Mouse (Mus musculus): ENCODE measurements at regions not wholly inside any gene's neighbourhood (a gene's known extent, or its start where the extent isn't known, plus 50 kb on each side); places are given as distances from the start of the nearest gene placed in this dataset.

DNA sequence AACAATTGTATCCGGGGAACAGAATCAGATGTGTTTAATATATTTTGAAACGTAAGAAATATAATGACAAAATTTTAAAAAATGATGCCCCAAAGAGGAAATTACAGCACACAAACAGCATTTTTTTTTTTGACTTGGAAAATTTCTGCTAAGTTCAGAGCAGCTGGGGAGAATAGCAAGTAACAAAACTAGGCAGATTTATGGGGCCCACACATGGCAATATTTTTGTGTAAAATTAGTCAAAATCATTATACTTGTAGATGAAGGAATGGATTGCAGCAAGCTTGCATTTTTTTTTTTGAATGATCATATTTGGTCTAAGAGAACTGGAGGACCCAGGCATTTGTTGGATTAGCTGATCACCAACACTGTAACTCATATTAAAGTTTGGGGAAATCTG is 189.4 kb downstream of the Map2k6 start:
- CTCF ChIA-PET, result no interaction called here

DNA sequence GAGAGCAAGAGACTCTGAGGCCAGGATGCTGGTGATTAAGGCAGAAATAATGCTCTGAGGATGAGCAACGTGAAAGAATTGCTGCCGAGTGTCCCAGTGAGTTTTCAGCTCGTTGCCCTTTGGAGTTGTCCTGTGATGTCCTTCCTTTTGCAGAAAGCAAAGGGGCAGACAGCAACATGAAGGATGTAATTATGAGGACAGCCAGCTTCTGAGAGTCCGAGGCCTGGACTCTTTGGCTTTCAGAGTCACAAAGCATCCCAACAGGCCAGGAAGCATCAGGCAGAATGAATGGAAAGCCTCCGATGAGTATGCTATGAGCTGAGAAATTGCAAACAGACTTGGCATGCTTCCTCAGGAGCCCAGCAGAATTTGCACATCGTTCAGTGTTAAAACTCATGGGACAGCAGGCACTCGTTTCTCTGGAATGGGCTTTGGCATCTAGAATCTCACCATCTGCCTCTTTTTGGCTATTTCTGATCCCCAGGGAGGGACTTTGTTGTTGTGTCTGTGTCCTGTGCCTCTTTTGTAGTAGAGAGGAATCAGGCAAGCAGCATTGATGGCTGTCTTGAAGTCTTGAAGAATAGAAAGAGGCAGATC is 196.4 kb downstream of the Map2k6 start:
- CTCF ChIA-PET, result no interaction called here

DNA sequence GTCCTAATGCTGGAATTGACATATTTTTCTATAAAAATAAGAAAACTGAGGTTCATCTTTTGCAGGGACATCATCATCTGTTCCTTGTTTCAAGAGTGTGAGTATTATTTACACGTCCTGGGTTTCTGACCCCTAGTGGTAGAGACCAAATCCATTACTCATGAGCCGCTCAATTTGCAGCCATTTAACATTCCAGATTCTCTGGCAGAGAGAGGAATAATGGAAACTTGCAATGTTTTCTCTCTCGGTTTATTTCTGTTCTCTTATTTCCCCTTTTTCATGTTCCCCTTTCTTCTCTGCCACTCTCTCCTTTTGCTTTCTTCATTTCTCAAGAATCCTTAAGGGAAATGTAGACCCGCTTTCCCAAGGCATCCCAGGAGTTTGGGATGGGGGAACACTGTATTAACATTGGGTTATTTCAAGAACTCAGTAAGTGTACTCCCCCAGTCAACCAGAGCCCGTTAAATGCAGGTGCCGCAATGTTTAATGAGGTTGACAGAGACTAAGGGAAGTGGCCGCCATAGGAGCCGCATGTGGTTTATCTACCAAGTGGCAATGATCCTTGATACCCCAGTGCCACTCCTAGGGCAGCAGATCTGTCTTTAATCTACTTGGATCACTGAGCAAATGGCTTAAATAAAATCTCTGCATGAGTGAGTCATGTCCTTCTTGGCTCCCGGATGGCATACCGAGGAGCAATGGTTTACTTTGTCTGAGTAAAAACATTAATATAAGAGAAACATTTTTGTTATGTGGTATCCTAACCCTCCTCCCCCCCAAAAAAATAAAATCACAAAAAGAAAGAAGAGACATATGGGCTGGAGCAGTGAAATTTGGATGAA is 206.3 kb downstream of the Map2k6 start:
- CTCF ChIA-PET, result no interaction called here

DNA sequence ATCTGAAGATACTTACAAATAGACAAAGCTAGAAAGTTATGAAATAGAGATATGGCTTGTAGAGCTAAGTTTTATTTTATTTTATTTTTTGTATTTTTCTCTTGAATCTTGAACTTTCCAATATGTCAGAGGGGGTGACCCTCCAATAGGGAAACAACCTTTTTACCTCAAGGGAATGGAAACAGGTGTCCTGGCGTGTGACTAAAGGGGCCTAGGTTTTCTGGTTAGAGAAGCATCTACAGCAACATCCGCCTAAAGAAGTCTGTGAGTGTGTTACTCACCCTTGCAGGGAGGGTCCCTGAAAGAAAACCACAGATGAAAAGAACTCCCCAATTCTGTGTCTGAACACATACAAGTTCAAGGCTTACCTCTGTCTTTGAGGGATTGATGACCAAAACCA is 210.4 kb downstream of the Map2k6 start:
- CTCF ChIA-PET, result no interaction called here

DNA sequence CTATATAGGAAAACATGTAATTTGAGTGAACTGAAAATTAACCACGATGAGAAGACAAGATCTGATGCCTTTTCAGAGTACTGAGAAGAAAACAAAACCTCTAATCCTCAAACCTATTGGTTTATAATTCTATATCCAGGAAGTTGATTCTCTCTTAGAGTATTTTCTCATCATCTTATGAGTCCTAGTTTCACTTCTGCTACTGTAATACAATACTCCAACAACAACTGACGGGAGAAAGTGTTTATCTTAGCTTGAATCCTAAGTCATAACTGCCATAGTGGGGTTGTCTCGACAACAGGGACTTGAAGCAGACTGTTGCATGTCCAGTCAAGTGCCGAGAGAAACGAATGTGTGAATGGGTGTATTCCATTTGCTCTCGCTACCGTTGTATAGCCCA is 211.9 kb downstream of the Map2k6 start:
- CTCF ChIA-PET, result no interaction called here

DNA sequence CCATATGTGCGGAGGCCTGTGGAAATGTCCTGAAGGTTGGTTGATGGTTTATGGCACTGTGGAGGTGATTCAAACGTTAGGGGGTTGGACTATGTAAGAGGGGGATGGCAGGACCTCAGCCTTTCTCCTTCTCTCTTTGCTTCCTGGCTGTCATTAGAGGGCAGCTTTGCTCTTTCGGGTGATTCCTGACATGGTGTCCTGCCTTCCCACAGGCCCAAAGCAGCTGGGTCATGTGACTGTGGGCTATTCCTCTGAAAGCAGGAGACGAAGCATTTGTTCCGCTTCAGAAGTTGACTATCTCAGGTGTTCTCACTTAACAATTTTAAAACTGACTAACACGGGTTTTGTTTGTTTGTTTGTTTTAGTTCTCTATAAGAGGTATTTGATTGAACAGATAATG is 233.1 kb downstream of the Map2k6 start:
- CTCF ChIA-PET, result no interaction called here

DNA sequence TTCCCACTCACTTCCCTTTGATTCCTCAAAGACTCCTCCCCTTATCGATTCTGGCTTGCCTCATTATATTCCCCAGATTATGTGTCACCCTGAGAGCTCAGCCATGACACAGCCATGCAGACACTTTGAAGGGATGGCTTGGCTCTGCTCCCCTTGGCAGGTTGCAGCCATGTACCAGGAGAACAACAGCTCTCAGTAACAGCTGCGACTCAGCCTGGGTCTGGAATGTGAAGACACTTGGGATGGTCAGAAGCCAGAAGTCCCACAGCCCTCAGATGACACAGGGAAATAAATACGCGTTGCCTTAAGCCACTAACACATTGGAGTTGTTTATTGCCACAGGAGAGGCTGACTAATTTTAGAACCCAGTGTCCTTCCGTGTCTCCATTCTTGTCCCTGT is 234.4 kb downstream of the Map2k6 start:
- CTCF ChIA-PET, result no interaction called here

DNA sequence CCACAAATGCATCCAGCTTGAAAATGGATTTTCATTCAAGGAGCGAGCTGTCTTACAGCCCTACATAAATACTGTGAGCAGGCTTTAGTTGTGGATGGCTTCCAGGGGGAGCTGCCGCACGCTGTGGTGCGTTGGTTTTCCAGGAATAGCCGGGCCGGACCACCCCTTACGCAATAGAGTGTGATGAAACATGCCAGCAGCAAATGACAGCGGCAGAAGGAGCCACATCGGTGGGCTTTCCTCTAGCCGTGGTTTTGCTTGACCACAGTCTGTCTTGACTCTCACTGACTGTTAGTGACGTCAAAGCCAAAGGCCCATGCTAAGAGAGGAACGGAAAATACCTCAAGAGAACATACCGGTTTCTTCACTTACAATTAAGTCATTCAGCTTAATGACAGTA is 243.6 kb downstream of the Map2k6 start:
- CTCF ChIA-PET, result no interaction called here

DNA sequence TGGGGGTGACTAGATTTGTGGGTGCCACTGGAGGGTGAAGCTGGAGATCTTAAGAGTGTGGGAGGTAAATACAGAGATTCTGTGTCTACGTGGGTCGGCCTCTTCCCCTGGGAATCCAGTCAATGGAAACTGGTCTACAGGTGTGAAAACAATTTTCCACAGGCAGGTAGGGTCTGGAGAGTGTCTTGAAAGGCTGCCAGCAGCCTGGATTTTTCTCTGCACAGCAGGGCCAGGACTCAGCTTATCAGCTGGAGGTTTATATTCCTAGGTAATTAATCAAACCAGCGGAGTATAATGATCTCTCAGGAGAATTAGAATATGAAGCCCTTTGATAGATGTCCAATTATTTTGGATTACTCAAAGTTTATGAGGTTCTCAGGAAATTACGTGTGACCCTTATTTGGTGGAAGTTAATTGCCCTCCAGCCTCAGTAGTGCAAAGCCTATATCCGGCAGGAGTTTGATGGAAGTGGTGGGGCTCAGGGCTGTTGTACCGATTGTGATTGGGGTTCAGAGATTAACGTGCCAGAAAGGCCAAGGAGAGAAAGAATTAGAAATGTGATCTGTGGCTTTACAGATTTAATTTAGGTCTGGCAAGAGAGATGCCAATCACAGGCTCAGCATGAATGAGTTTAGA is 250.8 kb downstream of the Map2k6 start:
- CTCF ChIA-PET, result no interaction called here

DNA sequence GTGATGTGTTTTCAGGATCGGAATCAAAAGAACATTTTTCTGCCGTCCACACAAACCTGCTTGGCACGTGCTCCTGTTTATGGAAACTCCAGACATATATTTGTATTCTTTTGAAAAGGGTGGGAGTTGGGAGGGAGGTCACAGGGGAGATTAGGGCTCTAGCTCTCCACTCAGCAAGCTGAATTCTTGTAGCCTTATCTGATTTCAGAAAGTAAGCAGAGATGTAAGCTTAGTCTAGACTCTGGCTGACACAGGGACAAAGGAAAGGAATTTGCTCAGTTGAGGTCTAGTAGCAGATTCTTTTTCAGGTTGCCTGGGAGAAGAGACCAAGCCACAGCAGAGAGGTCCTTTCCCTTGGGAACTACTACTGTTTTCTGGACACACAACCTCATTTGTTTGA is 253.1 kb downstream of the Map2k6 start:
- CTCF ChIA-PET, result no interaction called here

DNA sequence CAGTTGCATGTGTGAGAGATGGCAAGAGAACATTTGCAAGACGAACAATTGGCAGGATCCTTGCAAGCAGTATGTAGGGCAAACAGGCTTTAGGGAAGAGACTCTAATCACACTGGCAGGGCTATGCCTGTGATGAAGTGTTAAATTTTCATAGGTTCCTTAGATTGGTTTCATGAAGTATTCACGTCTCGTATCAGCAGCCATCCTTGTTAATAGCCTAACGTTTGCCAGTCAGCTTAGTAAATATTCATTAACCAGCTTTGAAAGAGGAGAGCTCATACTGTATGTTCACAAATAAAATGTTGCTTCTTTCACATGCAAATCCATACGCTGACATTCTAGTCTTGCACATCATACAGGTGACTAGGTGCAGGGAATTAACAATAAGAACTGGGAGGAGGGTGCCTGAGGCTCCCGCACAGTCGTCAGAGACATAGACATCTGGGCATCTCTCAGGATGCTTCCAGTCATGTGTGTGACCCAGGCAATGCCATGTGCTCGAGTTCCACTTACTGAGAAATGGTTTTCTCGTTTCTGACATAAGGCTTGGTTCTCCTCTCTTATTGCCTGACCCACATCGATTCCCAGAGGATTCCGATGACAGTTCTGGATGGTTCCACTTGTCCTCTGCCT is 257.7 kb downstream of the Map2k6 start:
- CTCF ChIA-PET, result no interaction called here

DNA sequence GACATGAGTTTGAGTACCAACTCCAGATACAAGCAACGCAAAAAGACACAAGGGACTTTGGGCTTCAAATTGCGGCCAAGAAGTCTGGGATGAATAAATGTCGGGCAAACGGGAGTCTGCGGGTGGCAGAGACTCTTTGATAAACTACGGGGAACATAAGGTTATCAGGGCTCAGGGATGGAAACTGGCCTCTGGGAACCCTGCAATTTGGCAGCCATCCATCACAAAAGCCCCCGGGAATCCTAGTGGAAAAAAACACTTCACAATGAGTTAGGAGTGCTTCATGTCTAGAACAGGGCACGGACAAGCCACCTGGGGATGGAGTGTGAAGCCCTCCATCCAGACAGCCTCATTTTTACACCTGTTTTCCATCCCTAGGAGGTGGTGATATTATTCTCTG is 258.9 kb downstream of the Map2k6 start:
- CTCF ChIA-PET, result no interaction called here

DNA sequence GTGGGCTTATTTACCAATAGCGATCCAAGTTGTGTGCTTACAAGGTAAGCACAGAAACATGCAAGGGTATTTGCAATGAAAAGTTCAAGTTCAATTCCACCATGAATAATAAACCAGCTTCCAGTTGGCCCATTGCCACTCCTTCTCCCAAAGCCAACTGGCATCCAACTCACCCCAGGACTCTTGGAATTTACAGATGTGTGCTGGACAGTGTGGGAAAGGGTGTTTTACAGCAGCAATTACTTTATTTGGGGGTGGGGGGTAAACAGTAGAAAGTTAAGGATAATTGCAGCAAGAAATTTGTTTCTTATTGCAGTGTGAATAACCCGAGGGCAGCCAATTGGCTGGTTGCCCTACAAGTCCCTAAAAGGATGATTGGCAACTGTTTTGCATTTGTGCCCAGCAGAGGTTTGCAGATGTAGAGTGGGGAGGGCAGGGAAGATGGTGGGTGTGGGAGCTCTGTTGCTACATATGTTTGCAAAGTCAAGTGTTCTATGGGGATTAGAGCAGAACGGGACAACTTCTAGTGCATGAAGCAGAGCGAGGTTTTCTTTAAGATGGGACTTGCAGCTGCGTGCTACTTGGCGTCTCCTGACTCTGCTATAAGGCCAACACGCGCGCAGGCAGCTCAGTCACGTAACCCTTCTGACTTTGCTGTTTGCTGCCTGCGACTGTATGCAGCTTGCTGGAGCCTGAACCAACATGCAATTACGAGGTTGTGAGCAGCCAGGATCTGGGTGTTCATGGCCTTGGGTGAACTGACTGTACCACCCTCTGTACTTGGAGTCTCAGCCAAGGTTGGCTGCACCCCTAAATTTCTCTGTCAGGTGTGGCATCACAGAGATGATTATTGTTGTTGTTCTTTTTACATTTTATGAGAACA is 271.9 kb downstream of the Map2k6 start:
- CTCF ChIA-PET, result interaction anchor here (0.6 kb wide), 2 partner anchors 200 to 1608 kb away, joined by 4 to 5 read pairs; no protein-coding TSS in a partner anchor

DNA sequence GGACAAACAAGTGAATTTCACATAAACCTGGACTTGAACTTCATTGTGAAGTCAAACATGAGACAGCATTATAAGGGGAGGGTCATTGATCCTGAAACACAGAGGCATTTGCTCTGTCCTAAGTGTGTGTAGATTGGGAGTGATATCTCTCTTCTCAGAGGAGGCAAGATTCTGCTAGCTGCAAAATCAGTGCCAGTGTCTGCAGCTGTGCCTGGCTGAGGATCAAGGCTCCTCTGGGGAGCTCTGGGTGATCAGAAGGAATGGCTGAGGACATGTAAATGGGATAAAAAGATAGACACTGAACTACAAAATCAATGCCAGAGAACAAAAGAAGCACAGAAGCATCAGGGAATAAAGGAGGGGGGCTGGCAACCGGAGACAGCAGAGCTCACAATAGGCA is 274.0 kb downstream of the Map2k6 start:
- CTCF ChIA-PET, result no interaction called here

DNA sequence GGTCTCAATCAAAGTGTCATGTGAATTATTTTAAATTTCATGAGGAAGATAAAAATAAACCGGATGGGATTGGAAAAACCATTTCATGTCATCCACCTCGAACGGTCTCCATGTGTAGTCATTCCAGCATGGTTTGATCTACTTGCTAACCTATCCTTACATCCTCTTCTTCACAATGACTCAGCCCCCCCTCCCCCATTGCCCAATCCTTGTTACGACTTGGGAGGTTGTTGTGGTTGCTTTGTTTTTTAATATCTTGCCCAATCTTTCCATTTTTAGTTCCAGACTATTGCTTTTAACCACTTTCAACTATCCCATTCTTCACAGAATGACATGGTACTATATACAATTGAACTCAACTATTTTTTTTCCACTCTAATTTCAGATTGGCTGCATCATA is 275.0 kb upstream of the Kcnj16 start:
- CTCF ChIA-PET, result no interaction called here

DNA sequence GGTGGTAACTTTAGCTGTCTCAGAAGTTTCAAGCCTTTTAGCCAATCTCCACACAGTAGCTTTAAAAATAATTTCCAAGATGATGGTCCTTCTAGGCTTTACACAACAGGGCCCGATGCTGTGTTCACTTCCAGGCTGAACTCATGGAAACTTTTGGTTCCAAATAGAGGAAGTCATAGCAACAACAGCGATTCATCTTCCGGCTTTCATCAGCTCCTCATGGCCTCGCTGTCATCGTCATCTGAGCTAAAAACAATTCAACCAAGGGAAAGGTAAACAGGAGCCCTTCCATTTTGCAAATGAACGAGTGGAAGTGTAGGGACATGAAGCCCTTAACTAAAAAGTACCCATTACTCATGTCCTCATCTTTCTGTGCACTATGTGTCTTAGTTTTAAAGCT is 270.8 kb upstream of the Kcnj16 start:
- CTCF ChIA-PET, result no interaction called here

DNA sequence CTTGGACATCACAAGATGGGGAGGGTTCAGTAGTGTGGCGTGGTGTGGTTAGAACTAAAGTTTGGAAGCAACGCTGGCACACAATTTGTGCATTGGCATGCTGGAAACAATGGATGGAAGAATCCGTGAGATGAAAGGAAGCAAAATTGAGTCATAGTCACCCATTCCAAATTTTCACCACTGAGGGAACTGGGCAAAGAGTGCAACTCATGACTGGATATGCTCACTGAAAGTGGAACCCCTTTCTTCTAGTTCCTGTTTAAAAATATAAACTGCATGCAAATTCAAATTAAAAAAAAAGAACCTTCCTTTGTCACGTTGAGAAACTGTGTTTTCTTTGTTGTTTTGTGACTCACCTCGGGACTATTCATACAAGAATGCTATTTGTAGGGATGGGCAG is 269.5 kb upstream of the Kcnj16 start:
- CTCF ChIA-PET, result no interaction called here

DNA sequence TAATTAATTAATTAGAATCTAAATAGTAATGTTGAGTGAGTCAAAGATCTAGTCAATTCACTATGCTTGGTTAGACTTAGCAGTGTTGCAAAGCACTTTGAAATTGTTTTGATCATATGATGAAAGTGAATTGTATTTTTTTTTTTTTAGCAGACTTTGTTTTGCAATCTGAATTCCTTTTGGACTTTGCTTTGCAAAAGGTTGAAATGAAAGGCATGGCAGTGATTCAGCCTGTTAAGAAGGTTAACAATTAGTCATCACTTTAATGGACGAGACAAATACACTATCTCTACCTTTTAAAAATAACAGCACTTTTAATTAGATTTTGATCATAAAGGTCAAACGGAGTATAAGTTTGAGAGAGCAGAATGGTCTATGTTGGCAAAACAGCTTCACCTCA is 266.9 kb upstream of the Kcnj16 start:
- CTCF ChIA-PET, result no interaction called here

DNA sequence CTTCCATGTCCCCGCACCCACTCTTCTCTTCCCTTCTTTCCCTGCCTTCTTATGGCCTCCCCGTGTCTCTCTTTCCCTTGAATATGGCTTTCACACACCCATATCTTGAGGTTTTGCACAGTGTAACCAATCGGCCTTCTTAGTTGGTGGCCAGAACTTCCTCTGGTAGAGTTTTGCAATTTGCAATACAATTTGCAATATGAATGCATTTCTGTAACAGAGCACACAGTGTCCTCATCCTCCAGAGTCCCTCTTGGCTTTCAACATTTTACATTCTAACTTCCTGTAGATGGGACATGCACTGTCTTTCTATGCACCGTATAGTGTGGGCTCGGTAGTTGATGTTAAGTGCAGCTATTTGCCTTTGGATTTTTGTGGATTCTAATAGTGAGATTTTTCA is 265.7 kb upstream of the Kcnj16 start:
- CTCF ChIA-PET, result no interaction called here

DNA sequence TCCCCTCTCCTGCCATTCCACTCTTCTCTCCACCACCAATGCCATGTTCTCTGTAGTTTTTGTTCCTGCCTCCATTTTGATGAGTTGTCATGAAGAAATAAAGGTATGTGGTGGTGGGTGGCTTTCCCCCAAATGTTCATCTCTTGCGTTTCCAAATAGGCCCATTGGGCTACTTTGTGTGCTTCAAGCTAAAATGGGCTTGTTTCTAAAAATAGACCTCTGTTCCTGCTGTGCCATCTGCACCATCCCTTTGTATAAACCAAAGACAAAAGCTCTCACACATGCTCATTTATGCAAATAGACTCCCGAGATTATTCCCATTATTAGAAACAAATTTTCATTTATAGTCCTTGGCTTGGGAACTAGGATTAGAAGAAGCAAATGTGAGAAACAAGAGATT is 264.3 kb upstream of the Kcnj16 start:
- CTCF ChIA-PET, result no interaction called here

DNA sequence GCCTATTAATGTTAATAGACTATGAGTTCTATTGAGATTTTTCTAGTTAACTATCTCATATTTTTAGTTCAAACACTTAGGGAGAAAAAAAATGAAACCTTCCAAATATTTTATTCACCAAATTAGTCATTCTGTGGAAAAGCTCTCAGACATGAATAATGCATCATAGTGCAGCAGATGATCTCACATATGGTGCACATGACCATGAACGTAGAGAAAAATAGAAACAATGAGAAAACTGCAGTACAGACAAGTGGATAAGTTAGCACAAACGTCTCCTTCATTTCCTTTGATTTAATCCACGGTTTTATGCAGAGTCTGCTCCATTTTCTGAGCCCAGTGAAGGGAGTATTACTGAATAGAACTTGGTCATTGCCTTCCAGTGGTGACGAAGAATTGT is 260.5 kb upstream of the Kcnj16 start:
- CTCF ChIA-PET, result no interaction called here

DNA sequence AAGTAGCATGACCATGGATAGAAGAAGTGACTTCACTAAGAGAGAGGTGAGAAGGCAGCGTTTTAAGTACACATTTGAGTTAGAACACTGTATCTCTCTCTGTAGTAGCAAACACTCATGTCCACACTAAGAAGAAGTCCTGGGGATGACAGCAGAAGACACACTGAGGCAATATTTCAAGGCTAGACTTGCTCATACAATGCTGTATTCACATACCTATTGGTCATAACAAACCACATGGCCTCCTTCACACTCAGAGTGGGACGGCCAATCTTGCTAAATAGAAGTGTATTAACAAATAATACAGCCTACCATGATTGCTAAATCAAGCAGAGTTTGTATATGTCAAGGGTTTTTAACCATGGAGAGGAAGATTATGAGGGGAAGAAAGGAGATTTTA is 252.5 kb upstream of the Kcnj16 start:
- CTCF ChIA-PET, result no interaction called here
